Mouse (Mus musculus) hindbrain, embryonic 16.5 days (tissue): ENCODE measurements around the gene Thap3. TPM values are rescaled to one million over a fixed set of nuclear protein-coding genes. Genes with fewer than 3 reads are reported as not detected.
"Not testable (repeated sequence)": the region's sequence is repeated elsewhere in the genome, so short reads cannot be mapped to it uniquely, and the experiment has no call there.

Source experiments
- ATAC-seq: fragments of 200-750 bp; cut with Nextera tagmentation; 2 replicates; pipeline ENCODE4 v1.8.0; 2017; ENCODE audit warnings: moderate TSS enrichment, moderate library complexity
- H3K27ac ChIP-seq: fragments of 300-500 bp; sonication (generic); 2 replicates; pipeline ENCODE4 v1.5.1; 2014; ENCODE audit warnings: low read depth, mild to moderate bottlenecking, control low read depth, low read length, moderate library complexity
- H3K27me3 ChIP-seq: fragments of 300-500 bp; sonication (generic); replicated peaks from 2 replicates; pipeline ENCODE4 v1.6.1; 2014; ENCODE audit warnings: low read length; ENCODE audit not compliant: control insufficient read depth, insufficient read depth
- H3K36me3 ChIP-seq: fragments of 300-500 bp; sonication (generic); 2 replicates; pipeline ENCODE4 v1.6.1; 2014; ENCODE audit warnings: mild to moderate bottlenecking, low read length, moderate library complexity, mixed read lengths; ENCODE audit not compliant: control insufficient read depth, insufficient read depth
- H3K4me1 ChIP-seq: fragments of 300-500 bp; sonication (generic); 2 replicates; pipeline ENCODE4 v1.6.1; 2014; ENCODE audit warnings: low read depth, low read length; ENCODE audit not compliant: control insufficient read depth, insufficient read depth
- H3K4me2 ChIP-seq: fragments of 300-500 bp; sonication (generic); 2 replicates; pipeline ENCODE4 v1.6.1; 2014; ENCODE audit warnings: mild to moderate bottlenecking, low read length, control low read depth, moderate library complexity
- H3K4me3 ChIP-seq: fragments of 300-500 bp; sonication (generic); 2 replicates; pipeline ENCODE4 v1.5.1; 2014; ENCODE audit warnings: mild to moderate bottlenecking, low read length, control low read depth, moderate library complexity
- H3K9ac ChIP-seq: fragments of 300-500 bp; sonication (generic); 2 replicates; pipeline ENCODE4 v1.6.1; 2014; ENCODE audit warnings: low read depth, mild to moderate bottlenecking, control low read depth, low read length, moderate library complexity
- H3K9me3 ChIP-seq: fragments of 300-500 bp; sonication (generic); 2 replicates; pipeline ENCODE4 v1.6.1; 2014; ENCODE audit warnings: mild to moderate bottlenecking, low read length, moderate library complexity; ENCODE audit not compliant: control insufficient read depth
- WGBS: fragments of 180-500 bp; shearing (Covaris S2); extraction: QIAGEN DNeasy Blood & Tissue Kit; methylation state at CpG from one replicate; pipeline ENCODE4 v1.1.7; 2014; 5-methylcytosine and 5-hydroxymethylcytosine counted together
- polyA plus RNA-seq: library from polyadenylated mRNA; unstranded; fragments of >200 nt; fragmentation: Nextera tagmentation; extraction: Ambion mirVana; gene quantifications from 2 replicates; pipeline ENCODE4 v1.2.1, GENCODE M21; 2015

Gene Thap3
- polyA plus RNA-seq = 35.4 and 35.7 TPM in 2 replicates

DNA sequence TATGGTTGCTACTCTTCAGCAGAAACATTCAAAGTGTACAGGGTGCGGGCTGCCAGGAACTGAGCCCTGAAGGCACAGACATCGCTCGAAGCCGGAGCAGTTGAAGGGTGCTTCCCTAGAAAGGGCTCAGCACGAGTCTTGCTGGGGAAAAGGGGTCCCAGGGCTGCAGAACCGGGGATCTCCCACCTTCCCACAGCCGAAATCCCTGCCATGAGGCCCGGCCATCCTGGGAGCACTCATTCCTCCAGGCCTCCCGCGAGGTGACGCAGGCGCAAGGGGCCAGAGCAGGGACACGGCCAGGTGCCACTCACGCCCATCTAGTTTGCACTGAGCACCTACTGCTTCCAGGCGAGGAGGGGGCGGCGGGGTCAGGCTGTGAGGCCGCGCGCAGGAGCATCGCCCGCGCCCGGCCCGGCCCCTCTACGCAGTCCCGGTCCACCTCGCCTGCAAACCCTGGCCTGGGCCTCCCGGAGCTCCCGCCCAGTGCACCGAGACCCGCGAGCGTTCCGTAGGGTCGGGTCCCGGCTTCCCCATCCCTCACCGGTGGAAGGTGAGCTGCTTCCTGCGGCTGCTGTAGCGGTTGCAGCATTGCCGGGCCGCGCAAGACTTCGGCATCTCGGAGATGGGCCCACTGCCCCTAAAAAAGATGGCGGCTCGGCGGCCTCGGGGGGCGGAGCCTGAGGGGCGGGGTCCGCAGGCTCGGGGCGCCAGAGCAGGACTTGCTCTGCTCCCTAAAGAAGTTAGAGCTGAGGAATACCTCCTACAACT lies at the start of gene Thap3:
TSS of gene Thap3 (minus strand) at position 656 of the 768 bp plus-strand sequence.
- peak; percentile 81 for ATAC-seq
- Histone ChIP-seq H3K4me2 (peak within 1 kb of the TSS; percentile 60), H3K4me3 (peak within 1 kb of the TSS; percentile 64), H3K36me3 (peaks cover 21% of the 10 kb centered on the region), H3K9me3 (no peaks in the 10 kb centered on the region), H3K27me3 (no peaks in the 10 kb centered on the region), H3K27ac (peak within 1 kb of the TSS; percentile 83), H3K4me1 (peaks cover 13% of the 10 kb centered on the region), H3K9ac (peak within 1 kb of the TSS; percentile 91)
- WGBS = under 1% methylated on average over 54 of the region's 54 CpGs

DNA sequence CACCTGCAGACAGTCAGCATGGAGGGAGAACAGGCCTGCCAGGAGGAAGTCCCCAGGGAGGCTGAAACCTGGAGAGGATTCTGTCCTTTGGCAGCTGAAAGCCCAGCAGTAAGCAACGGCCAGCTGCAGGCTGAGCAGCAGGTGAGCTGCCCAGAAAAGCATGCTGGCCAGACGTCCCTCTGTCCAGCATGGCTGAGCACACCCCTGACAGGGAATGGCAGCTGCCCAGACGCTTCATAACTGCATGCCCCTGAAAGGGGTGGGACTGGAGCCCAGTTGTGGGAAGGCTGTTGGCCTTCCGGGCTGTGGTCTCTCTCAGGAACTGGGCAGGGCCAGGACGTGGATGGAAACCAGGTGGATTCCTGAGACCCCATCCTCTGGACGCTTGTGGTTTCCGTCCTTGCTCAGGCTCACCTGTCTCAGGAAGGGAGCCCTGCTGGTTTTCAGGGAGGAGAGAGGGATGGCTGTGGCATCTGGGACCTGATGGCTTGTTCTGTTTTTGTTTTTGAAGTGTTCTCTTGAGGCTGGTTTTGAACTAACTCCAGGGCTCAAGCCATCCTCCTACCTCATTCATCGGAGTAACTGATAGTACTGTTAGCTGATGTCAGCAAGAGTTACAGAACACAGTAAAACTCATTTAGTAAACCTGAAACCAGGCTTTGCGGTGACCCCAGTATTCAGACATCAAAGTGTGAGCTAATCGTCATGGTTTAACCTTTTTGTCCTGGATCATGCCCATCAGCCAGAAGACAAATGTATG lies 49.6 kb upstream of the Thap3 start, which contains the start of gene Tas1r1:
TSS of gene Tas1r1 (minus strand) at position 344 of the 760 bp plus-strand sequence.
- Histone ChIP-seq H3K4me1 (peaks cover 12% of the 10 kb centered on the region), H3K9me3 (no peaks in the 10 kb centered on the region), H3K4me2 (peak within 1 kb of the TSS; percentile 99), H3K27ac (peak within 1 kb of the TSS; percentile 51; the same call in 1 of the 2 replicates), H3K27me3 (no peaks in the 10 kb centered on the region), H3K4me3 (peak within 1 kb of the TSS; percentile 99), H3K36me3 (peaks cover 16% of the 10 kb centered on the region), H3K9ac (peak within 1 kb of the TSS; percentile 87)
- WGBS = 44% methylated on average over 10 of the region's 10 CpGs
- no peak for ATAC-seq

DNA sequence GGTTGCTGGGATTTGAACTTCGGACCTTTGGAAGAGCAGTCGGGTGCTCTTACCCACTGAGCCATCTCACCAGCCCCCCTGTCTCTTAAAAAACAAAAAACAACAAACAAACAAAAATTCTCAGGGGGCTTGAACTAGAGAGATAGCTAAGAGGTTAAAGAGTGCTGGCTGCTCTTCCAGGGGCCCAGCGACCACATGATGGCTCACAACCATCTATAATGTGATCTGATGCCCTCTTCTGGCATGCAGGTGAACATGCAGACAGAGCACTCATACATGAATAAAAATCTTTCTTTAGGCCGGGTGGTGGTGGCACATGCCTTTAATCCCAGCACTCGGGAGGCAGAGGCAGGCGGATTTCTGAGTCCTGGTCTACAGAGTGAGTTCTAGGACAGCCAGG lies 47.7 kb upstream of the Thap3 start:
- not testable (repeated sequence) for H3K9ac ChIP-seq, H3K9me3 ChIP-seq, H3K4me2 ChIP-seq, H3K27ac ChIP-seq, H3K27me3 ChIP-seq, H3K4me3 ChIP-seq, H3K36me3 ChIP-seq, ATAC-seq
- peaks cover 12% of the 10 kb centered on the region for H3K4me1 ChIP-seq
- WGBS = 91% methylated on average over 6 of the region's 6 CpGs

DNA sequence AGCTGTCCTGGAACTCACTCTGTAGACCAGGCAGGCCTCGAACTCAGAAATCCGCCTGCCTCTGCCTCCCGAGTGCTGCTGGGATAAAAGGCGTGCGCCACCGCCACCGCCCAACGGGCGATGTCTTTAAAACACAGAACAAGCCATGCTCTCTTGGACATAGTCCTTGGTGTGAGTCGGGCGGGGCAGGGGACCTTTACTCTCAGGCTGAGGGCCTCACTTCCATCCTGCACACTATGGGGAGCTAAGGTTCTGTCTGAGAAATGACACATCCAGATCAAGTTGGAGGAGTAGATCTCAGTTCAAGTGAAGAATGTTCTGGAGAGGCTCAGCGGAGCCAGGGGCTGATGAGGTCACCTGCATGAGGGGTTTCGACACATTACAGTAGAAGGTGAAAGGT lies 44.1 kb upstream of the Thap3 start:
- ATAC-seq = no peak
- no peaks in the 10 kb centered on the region for H3K36me3 ChIP-seq
- no peak overlapping the region for H3K4me2 ChIP-seq
- H3K4me1 ChIP-seq = peaks cover 19% of the 10 kb centered on the region
- peaks cover 2% of the 10 kb centered on the region; the same call in 1 of the 2 replicates for H3K27me3 ChIP-seq
- H3K9me3 ChIP-seq = no peaks in the 10 kb centered on the region
- no peak overlapping the region for H3K9ac ChIP-seq
- WGBS = 89% methylated on average over 13 of the region's 13 CpGs
- H3K27ac ChIP-seq = no peak overlapping the region
- H3K4me3 ChIP-seq = no peak overlapping the region

DNA sequence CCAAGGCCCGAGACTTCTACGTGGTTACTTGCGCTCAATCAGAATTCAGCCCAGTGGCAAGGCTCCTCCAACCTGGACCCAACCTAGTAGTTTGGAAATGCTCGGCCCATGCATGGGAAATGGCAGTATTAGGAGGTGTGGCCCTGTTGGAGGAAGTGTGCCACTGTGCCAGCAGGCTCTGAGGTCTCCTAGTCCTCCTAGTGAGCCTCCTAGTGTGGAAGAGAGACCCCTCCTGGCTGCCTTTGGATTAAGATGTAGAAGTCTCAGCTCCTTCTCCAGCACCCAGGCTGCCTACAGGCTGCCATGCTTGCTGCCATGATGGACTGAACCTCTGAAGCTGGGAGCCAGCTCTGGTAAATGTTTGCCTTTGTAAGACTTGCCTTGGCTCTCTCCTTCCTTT lies 41.2 kb upstream of the Thap3 start:
- H3K4me3 ChIP-seq = no peak overlapping the region
- no peaks in the 10 kb centered on the region for H3K36me3 ChIP-seq
- peak overlapping the region; percentile 36; the same call in 1 of the 2 replicates for H3K4me2 ChIP-seq
- 43% methylated on average over 4 of the region's 4 CpGs for WGBS
- H3K4me1 ChIP-seq = peaks cover 39% of the 10 kb centered on the region
- no peak for ATAC-seq
- 0 out of 2 replicates have a peak overlapping the region, but pooled peaks have one; percentile 5 for H3K9ac ChIP-seq
- no peak overlapping the region for H3K27ac ChIP-seq
- no peaks in the 10 kb centered on the region for H3K9me3 ChIP-seq
- H3K27me3 ChIP-seq = peaks cover 2% of the 10 kb centered on the region; the same call in 1 of the 2 replicates

DNA sequence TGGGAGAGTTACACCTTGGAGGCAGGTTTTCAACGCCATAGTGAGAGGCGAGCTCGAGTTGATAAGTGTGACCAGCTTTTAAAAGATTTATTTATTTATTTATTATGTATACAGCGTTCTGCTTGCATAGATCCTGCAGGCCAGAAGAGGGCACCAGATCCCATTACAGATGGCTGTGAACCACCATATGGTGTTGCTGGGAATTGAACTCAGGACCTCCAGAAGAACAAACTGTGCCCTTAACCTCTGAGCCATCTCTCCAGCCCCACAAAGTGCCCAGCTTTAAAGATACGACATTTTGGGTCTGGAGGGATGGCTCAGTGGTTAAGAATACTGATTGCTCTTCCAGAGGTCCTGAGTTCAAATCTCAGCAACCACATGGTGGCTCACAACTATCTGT lies 40.3 kb upstream of the Thap3 start:
- H3K27me3 ChIP-seq = peaks cover 2% of the 10 kb centered on the region; the same call in 1 of the 2 replicates
- peak overlapping the region; percentile 97 for H3K4me2 ChIP-seq
- 0 out of 2 replicates have a peak, but pooled peaks cover 2% of the 10 kb centered on the region for H3K36me3 ChIP-seq
- no peaks in the 10 kb centered on the region for H3K9me3 ChIP-seq
- no peak overlapping the region for H3K27ac ChIP-seq
- ATAC-seq = no peak
- peaks cover 45% of the 10 kb centered on the region for H3K4me1 ChIP-seq
- no peak overlapping the region for H3K9ac ChIP-seq
- 36% methylated on average over 5 of the region's 5 CpGs for WGBS
- no peak overlapping the region for H3K4me3 ChIP-seq

DNA sequence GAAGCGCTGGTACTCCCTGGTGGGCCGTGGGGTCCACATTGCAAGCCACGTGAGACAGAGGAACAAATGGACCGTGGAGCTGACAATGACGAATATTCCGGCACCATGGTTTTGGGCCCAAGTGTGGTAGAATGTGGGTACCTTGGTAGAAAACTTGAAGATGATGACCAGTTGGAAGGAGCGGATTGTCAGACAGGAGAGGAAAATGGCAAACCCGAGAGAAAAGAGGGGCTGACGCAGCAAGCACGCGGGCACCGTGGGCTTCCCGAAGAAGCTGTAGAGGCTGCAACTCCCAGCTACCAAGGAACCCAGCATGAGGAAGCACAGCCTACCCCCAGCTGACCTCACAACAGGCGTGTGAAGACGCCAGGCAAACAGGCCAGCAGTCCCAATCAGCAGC lies 39.7 kb upstream of the Thap3 start:
- Histone ChIP-seq H3K27ac (no peak overlapping the region), H3K4me1 (peaks cover 45% of the 10 kb centered on the region), H3K4me3 (peak overlapping the region; percentile 75), H3K4me2 (peak overlapping the region; percentile 97), H3K27me3 (peaks cover 2% of the 10 kb centered on the region; the same call in 1 of the 2 replicates), H3K9me3 (no peaks in the 10 kb centered on the region), H3K9ac (peak overlapping the region; percentile 75), H3K36me3 (0 out of 2 replicates have a peak, but pooled peaks cover 2% of the 10 kb centered on the region)
- WGBS = 53% methylated on average over 15 of the region's 15 CpGs
- ATAC-seq = no peak

DNA sequence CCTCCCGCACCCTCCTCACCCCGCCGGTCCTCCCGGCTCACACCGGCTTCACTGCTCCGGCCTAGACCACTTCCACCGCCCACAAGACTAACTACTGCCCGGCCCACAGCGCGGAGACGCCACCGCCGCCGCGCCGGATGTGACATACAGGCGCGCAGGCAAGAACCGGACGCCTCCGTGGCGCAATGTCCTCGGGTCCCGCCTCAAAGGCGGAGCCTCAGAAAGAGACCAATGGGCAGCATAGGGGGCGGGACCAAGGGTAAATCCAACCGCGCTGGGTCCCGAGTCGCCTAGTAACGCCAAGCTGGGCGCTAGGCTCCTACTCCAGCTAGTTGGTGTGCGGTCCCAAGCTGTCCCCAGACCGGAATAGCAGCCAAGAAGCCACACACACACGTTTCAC lies 38.7 kb upstream of the Thap3 start, which contains the start of gene Zbtb48:
TSS of gene Zbtb48 (minus strand) at position 148 of the 400 bp plus-strand sequence.
- Histone ChIP-seq H3K36me3 (0 out of 2 replicates have a peak, but pooled peaks cover 2% of the 10 kb centered on the region), H3K9me3 (no peaks in the 10 kb centered on the region), H3K4me1 (peaks cover 45% of the 10 kb centered on the region), H3K27ac (peak within 1 kb of the TSS; percentile 73), H3K4me3 (peak within 1 kb of the TSS; percentile 75), H3K4me2 (peak within 1 kb of the TSS; percentile 97), H3K27me3 (0 out of 2 replicates have a peak, but pooled peaks cover 2% of the 10 kb centered on the region), H3K9ac (peak within 1 kb of the TSS; percentile 75)
- ATAC-seq = peak; percentile 98
- under 1% methylated on average over 33 of the region's 35 CpGs for WGBS
